Mouse (Mus musculus) liver, adult 2 months (tissue): ENCODE results near the gene Chn2.

Source experiments
- CTCF ChIP-seq: fragments of 200-500 bp; IDR thresholded peaks from 2 replicates; pipeline ENCODE4 v1.5.1; 2011; ENCODE audit warnings: low read depth, low read length, control low read depth
- POLR2A ChIP-seq: fragments of 200-500 bp; IDR thresholded peaks from 2 replicates; pipeline ENCODE4 v1.6.1; 2011; ENCODE audit warnings: low read length, control low read depth; ENCODE audit not compliant: insufficient read depth; ENCODE audit errors: extremely low read depth

DNA sequence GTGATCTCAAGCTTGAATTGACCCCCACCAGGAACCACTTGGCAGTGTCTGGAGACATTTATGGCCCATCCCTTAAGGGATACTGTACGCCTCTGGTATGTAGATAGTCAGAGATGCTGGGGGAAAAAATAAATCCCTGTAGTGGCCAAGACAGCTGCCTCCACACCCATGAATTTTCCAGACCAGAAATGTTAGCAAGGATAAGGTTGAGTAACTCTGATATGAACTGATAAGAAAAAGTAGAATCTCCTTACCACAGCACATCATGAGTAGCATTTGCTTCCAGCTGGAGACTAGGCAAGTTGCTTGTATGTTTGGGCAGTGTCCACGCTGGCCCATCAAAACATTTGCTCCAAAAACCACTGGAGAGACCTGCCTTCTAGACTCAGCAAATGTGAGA lies 239.3 kb downstream of the Chn2 start:
- TF ChIP-seq CTCF, result no peak
- TF ChIP-seq POLR2A, result no peak
